Mouse (Mus musculus): ENCODE results near the gene Tet2. TPM values are rescaled to one million over a fixed set of nuclear protein-coding genes. Genes with fewer than 3 reads are reported as not detected.

The Tet2 gene
- total RNA-seq, 2 experiments from 2014 or later, result 38.3 to 39.7 TPM

DNA sequence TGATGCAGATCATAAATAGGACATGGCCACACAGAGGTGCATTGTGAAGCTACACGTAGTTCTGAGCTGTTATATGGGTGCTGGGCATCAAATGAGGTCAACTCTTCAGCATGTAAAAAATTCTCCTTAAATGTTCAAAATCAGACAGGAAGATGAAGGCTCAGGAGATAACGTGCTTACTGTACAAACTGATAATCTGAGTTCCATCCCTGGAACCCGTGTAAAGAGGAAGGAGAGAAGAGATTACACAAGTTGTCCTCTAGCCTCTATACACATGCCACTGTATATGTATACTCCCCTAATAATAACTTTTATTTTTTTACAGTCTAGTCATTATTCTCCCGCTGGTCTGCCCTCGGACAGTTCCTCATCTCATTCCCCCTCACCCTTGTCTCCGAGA lies 21.7 kb downstream of the Tet2 start:
- DNase-seq (ENCODE audit: low spot score in 2 of 2), result no peak

GRCm38 (mm10) chr3:133522289-133522688 lies 22.6 kb downstream of the Tet2 start:
- no peak for DNase-seq (ENCODE audit: low spot score in 2 of 2)

DNA sequence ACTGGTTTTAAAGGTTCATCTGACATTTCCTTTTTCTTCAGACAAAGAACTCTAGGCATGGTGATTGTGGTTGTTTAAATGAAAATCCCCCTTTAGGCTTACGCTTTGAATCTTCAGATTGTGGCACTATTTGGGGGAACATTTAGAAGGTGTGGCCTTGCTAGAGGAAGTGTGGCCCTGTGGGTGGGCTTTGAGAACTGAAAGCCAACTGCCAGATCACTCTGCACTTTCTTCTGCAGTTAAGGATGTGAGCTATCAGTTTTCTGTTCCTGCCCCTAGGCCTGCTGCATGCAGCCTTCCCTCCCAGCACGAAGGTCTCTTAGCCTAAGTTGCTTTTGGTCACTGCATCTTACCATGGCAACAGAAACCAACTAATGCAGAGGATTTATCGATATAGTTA lies 26.1 kb downstream of the Tet2 start:
- DNase-seq (ENCODE audit: low spot score in 2 of 2), result no peak

DNA sequence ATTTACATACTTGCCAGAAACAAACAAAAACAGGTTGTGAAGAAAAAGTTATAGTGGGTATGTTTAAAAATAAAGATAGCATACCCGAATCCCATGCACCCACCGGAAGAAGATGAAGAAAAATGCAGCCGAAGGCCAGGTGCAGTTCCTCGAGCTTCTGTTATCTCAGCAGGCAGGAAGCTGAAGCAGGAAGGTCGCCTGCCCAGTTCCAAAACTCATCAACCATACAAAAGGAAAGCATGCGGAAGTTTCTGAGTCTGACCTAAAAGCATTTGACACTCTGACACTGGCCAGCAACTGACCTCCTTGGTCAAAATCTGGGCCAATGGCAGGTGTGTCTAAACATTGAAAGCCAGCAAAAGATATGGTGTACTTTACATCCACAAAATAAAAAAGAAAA lies 26.8 kb downstream of the Tet2 start:
- DNase-seq (ENCODE audit: low spot score in 2 of 2), result no peak

DNA sequence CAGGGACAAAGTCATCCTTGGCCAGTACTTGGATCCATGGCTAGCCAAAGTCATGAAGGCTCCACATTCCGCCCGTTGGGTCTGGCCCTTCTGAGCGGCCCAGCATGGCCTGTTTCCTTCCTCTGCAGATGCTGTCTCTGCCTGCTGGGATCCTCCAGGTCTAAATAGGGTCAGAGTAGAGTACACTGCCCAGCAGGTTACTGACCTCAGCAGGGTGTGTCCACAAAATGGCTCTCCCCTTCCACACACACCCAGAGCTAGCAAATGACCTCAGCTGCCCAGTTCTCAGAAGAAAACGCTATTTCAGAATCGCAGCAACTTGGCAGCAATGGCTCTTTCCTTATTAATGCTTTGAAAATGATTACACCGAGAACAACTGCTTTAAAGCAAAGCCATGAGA lies 27.5 kb downstream of the Tet2 start:
- DNase-seq (ENCODE audit: low spot score in 2 of 2), result no peak

DNA sequence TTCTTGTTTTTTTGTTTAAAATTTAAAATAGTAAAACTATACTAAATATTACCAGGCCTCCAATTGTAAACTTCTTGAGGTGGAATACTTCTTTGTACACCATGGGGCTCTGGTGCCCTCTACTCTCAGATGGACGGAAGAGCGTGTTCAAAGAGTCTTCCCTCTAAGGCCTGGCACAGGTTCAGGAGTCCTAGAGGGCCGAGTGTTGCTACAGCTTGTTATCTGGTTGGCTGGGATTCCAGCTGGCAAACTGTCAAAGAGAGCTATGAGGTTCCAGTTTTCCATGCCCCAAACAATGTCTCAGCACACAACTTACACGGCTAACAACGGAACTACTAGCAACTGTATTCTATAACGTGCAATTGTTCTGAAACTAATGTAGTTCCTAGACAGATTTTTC lies 28.8 kb downstream of the Tet2 start:
- DNase-seq (ENCODE audit: low spot score in 2 of 2), result no peak

DNA sequence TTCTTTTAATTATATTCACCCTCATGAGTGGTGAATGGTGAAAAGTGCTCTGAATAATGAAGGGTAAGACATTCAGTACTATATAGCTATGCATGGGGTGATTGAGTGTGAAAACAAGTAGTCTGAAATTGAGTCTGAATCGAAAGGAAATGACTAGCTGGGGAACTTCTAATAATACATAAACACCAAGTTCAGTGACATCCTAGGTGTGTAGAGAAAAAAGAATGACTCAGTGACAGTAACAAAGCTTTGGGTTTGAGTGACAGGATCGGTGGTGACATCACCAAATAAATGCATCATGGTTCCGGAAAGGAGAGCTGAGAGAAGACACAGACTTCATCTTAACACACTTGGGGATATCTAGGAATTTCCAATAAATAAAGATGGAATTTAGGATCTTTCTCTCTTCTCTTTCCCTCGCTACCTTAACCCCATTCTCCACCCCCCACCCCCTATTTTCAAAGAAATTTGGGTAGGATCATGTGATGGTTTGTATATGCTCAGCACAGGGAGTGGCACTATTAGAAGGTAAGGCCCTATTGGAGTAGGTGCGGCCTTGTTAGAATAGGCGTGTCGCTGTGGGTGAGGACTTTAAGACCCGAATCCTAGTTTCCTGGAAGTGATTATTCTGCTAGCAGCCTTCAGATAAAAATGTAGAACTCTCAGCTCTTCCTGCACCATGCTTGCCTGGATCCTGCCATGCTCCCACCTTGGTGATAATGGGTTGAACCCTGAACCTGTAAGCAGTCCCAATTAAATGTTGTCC lies 29.6 kb downstream of the Tet2 start:
- no peak for DNase-seq (ENCODE audit: low spot score in 2 of 2)

GRCm38 (mm10) chr3:133514290-133514689 lies 30.6 kb downstream of the Tet2 start:
- DNase-seq (ENCODE audit: low spot score in 2 of 2), result no peak

DNA sequence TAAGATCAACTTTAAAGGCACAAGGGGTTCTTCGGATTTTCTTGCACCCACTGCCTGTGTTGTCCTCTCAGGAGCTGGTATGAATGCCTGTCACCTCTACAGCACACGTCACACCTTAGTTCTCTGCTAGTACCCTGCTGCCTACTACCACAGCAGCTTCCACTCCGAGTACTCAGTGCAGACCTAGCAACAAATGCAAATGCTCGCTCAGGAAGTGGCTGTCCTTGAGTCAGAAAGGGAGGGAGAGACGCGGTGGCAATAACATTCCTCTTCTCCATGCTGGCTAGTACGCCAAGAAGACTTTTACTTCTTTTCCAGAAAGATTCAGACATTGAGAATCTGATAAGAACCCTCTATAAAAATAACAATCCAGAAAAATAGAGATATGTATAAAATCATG lies 31.5 kb downstream of the Tet2 start:
- no peak for DNase-seq (ENCODE audit: low spot score in 2 of 2)

DNA sequence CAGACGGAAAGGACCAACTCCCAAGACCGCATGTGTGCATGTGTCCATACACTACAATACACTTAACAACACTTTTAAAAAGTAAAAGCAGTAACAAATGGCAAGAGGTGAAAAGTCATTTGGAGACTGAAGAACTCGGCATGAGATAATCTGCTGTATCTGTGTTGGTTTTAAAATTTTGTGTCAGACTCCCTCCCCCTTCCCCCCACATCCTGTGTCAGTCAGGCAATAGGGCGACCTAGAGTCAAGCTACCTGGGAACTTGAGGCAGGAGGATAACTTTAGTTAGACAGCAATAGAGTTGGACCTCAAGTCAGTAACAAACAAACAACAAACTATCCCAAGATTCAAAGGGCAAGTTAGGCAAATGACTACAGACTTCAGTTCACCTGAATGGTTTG lies 34.6 kb downstream of the Tet2 start:
- DNase-seq (ENCODE audit: low spot score in 2 of 2), result no peak

- DNase-seq (ENCODE audit: low spot score in 2 of 2), result peak in 1 of 2 experiments; percentile 26
Measured at GRCm38 (mm10) chr3:133509796-133510195, 35.1 kb downstream of the Tet2 start.

- DNase-seq (ENCODE audit: low spot score in 2 of 2), result no peak
Measured at GRCm38 (mm10) chr3:133508881-133509280, 36.1 kb downstream of the Tet2 start.

GRCm38 (mm10) chr3:133506289-133506954 lies 38.5 kb downstream of the Tet2 start:
- DNase-seq (ENCODE audit: low spot score in 2 of 2), result no peak

GRCm38 (mm10) chr3:133496953-133497352 lies 48.0 kb downstream of the Tet2 start:
- DNase-seq (ENCODE audit: low spot score in 2 of 2), result peak; percentile 29 to 66

GRCm38 (mm10) chr3:133491370-133491769 lies 53.6 kb downstream of the Tet2 start:
- DNase-seq (ENCODE audit: low spot score in 2 of 2), result no peak

DNA sequence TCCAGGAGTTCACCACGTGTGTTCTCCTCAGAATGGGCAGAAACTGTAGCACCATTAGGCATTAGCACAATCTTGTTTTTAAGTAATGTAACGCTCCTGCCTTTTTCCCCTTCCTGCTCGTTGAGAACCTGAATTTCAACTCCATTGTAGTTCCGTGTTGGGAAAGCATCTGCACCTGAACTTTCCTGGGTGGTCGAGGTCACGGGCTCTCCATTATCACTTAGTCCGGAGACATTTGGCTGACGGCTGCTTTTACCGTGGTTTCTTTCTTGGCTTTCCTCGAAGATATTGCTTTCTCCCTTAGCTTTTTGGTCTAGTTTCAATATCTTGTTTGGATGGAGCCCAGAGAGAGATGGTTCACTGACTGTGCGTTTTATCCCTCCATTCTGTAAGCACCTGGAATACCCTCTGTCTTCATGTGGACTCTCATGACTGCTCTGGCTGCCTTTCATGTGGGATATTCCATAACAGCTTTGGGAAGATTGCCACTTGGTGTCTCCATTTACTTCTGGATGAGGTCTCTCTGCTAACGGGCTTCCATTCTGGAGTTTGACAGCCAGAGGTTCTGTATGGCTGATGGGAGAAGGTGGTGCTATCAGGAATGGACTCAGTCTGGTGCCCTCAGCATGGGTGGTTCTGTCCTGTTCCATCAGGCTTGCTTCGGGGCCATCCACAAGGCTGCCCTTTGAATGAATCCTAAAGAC lies 56.8 kb downstream of the Tet2 start:
- DNase-seq (ENCODE audit: low spot score in 2 of 2), result no peak

DNA sequence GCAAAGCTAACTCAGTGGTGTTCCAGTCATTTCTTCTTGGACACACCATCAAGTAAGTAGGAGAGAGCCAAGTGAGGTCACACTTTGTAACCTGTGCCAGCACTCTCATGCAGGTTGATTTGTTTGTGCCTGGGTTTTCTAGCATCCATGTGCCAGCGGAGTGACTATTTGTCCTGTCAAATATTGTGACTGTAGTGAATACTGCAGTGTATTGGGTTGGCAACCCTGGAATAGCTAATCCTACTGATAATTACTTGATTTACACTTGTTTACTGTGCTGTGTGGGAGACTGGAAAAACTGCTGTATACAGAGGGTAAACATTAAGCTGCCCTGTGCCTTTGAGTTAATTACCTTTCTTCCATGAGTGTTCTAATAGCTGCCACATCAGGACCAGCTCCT lies 62.1 kb downstream of the Tet2 start:
- DNase-seq (ENCODE audit: low spot score in 2 of 2), result no peak

- DNase-seq (ENCODE audit: low spot score in 2 of 2), result no peak
Measured at GRCm38 (mm10) chr3:133478987-133479386, 66.0 kb downstream of the Tet2 start.

GRCm38 (mm10) chr3:133473781-133474180 lies 71.2 kb downstream of the Tet2 start:
- peak in 1 of 2 experiments; percentile 65 for DNase-seq (ENCODE audit: low spot score in 2 of 2)

DNA sequence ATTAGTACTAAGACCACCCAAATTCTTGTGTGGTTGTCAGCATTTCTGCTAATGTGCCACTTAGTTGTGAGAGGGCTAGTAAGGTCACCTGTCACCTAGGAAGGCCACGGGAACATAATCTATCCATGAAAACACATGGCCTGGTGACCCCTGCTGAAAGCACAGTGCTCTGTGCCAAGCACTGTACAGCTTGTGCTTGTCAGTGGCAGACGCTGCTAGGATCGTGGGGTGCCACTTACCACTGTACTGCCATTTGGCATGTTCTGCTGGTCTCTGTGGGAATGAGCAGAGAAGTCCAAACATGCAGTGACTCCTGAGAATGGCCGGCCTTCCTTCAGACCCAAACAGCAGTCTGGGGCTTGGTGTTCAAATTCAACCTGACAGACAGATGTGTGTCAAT lies 73.8 kb downstream of the Tet2 start:
- no peak for DNase-seq (ENCODE audit: low spot score in 2 of 2)

DNA sequence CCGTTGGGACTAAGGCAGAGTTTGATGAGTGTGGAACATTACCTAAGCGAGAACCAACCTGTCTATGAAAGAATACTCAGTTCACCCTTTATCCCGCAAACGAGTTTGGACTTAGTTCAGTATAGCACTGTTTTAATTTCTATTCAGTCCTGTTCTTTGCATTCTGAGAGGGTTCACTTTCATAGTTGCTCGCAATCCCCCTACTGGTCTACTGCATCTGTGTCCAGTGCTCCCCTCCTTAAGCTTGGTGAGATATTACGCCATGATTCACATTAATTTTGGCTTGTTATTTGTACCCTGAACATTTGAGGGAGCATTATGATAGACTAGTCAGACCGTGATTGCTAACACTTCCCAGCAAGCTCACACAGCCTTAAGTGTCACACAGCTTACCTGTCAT lies 76.1 kb downstream of the Tet2 start:
- no peak for DNase-seq (ENCODE audit: low spot score in 2 of 2)

GRCm38 (mm10) chr3:133463233-133463632 lies 81.7 kb downstream of the Tet2 start:
- DNase-seq (ENCODE audit: low spot score in 2 of 2), result no peak
